Mouse (Mus musculus) B cell, adult 67 days (primary cell): Measurements from ENCODE around the gene Ramp2. TPM values are rescaled to one million over a fixed set of nuclear protein-coding genes. Genes with fewer than 3 reads are reported as not detected.

ENCODE experiments used
- total RNA-seq, 2 experiments: library from RNA; stranded (reverse); gene quantifications; 4 replicates each; pipeline ENCODE4 v1.2.4; 2023

The Ramp2 gene
- total RNA-seq, result not detected

GRCm38 (mm10) chr11:101245855-101246701 is at the start of gene Ramp2:
Gene Ramp2 (plus strand): TSS chr11:101246028.

GRCm38 (mm10) chr11:101226065-101226701 is 19.6 kb upstream of the Ramp2 start, which contains the start of gene Ezh1:
Gene Ezh1 (minus strand): TSS chr11:101226463.

DNA sequence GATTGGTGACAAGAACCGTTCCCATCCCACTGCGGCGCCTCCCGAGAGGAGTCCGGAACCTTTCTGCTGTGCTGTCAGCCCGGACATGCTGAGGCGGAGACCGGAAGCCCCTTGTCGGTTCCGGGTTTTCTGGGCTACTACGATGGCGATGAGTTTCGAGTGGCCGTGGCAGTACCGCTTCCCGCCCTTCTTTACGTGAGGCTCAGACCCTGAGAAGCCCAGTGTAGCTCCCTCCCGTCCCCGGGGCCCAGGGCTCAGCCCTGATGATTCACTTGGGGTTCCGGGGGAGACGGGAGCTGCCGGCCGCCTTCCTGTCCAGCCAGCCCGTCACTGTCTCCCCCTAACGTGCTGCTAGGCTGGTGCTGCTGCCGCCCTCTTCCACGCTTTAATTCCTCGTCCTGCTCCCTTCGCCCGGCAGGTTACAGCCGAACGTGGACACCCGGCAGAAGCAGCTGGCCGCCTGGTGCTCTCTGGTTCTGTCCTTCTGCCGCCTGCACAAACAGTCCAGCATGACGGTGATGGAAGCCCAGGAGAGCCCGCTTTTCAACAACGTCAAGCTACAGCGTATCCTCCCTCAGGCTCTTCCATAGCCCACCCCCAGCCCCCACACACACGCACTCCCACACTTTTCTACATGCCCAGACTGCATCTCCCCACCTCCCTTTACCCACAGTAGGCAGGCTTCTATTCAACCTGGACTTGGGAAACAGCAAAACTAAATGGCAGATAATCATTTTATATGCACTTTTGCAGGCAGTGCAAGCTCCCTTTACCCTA is 8.0 kb downstream of the Ramp2 start, which contains the start of gene Vps25:
Vps25 (plus strand) TSS at position 95 of the 777 bp plus-strand sequence.

DNA sequence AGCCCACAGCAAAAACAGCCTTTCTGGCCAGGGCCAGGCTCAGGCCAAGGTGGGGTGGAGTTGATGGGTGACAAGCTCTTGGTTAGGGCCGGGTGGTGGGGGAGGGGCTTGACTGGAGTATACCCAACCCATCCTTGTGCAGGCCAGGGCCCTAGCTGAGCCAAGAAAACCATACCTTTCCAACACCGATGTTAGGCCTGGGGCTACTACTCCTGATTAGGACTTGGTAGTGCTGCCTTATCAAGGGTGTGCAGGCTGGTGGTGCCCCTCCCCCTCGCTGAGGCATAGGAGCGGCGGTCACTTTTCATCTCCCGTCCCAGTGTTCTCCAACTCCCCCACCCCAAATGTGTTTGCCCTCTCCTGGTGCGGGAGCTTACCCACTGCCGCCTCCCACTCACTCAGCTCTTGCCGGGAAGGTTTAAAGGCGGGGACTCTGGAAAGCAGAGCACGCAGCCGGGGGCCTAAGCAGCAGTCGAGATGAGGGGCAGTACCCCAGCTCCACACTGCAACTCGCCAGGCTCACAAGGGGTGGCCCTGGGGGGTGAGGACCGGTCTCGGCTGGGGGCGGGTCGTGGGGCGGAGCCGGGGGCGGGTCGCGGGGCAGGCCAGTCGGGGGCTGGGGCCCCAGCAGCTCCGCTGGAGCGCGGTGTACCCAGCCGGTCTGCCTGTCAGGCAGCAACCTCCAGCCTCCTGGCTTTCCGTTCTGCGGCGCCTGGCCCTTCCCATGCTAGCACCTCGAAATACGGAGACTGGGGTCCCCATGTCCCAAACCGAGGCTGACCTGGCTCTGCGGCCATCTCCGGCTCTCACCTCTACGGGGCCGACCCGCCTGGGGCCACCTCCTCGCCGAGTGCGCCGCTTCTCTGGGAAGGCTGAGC is 14.4 kb downstream of the Ramp2 start, which contains the start of gene Wnk4:
Wnk4 (plus strand) TSS at position 620 of the 878 bp plus-strand sequence.

DNA sequence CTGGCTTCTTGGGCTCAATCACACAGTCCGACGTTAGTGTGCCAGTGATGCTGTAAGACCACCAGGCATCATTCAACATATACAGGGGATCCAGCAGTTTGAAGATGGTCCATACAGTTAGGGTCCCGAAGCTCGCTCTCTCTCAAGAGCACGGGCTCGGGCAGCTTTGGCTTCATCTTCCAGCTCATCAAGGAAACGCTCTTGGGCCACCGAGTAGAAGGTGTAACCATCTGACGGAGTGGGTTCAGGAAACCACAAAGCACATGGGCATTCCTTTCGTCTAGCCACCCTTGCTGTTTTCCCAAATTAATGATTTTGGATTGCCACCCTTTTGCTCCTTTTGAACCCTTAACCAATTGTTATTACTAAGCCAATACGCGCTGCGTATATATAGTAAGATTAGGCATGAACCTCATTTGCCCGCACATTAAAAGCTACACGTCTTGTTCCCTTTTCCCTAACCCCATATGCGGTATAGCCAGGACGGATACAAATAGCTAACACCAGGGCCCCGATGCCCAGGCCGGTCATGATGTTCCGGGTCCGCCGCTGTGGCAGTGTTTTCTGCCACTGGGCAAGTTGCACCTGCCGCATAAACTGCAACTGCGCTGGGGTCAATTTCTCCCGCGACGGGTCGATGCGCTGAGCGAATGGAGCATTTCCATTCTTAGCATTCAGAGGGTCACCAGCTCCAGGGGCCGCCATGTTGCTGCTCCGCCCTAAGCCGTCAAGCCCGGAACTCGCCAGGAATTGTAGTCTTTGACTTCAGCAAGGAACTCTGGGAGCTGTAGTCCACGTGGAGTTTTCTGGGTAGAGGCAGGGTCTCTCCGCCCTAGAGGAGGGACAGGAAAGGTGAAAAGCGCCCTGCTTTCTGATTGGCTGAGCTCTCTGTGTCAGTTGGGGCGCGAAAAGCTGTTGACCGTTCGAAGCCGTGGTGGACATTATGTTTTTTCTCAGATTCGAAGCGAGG is 32.7 kb downstream of the Ramp2 start, which contains the start of the genes Cntd1 and Coa3:
Cntd1 (plus strand) TSS at position 790 of the 970 bp plus-strand sequence.
Coa3 (minus strand) TSS at position 892 of the 970 bp plus-strand sequence.

DNA sequence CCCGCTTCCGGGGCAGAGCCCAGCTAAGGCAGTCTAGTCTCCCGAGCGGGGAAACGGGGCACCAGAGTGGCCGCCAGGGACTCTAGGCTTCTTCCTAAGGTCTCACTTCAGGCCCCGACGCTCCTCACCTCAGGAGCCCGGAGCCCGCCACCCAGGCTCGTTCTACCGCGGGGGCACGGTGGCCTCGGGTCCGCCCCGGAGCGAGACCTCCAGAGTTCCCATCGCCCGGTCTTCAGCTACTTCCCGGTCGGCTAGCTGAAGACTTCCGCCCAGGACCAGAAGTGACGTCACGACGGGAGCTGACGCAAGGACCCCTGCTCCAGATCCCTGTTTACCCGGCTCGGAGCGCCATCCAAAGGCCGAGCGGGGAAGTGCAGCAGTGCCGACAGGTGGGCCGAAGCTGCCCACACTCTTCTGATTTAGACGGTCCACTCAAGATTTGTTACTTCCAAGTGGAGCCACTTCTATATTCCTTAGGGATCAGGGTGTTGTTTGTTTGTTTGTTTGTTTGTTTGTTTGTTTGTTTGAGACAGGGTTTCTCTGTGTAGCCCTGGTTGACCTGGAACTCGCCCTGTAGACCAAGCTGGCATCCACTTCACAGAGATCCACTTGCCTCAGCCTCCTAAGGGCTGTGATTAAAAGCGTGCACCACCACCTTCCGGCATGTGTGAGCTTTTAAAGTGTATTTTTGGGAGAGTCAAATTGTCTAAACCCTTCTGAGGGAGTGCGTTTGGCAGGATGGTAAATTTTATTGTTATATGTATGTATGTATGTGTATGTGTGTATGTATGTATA is 56.4 kb downstream of the Ramp2 start, which contains the start of gene Becn1:
Becn1 (minus strand) TSS at position 283 of the 795 bp plus-strand sequence.

Other genes starting within 250 kb of the Ramp2 start
- 100 to 1,000 TPM in 1 of 2 experiments, 10 to 100 TPM in 1; 76.8 to 108 TPM for gene Atp6v0a1, start 236.6 kb upstream of the Ramp2 start, total RNA-seq
- 10 to 100 TPM; 18.5 to 24.4 TPM for gene Naglu, start 176.0 kb upstream of the Ramp2 start, total RNA-seq
- gene Hsd17b1, start 167.6 kb upstream of the Ramp2 start, total RNA-seq, result 1 to 10 TPM; 2.2 to 2.9 TPM
- gene Coasy, start 163.5 kb upstream of the Ramp2 start, total RNA-seq, result 10 to 100 TPM; 18.3 to 21.7 TPM
- gene Mlx, start 158.8 kb upstream of the Ramp2 start, total RNA-seq, result 10 to 100 TPM; 36.8 to 37.6 TPM
- gene Psmc3ip, start 150.6 kb upstream of the Ramp2 start, total RNA-seq, result 1 to 10 TPM; 2.9 to 3.5 TPM
- gene Retreg3, start 126.1 kb upstream of the Ramp2 start, total RNA-seq, result 10 to 100 TPM; 85.9 to 89.2 TPM
- 10 to 100 TPM; 14.2 to 17.4 TPM for gene Tubg1, start 126.1 kb upstream of the Ramp2 start, total RNA-seq
- gene Tubg2, start 90.1 kb upstream of the Ramp2 start, total RNA-seq, result 1 to 10 TPM; 3.2 to 7.1 TPM
- under 1 TPM; 0.21 to 0.32 TPM for gene Cntnap1, start 75.5 kb upstream of the Ramp2 start, total RNA-seq
- 1 to 10 TPM in 1 of 2 experiments, under 1 TPM in 1; 0.95 to 1.4 TPM for gene Plekhh3, start 74.7 kb upstream of the Ramp2 start, total RNA-seq
- gene Ccr10, start 70.6 kb upstream of the Ramp2 start, total RNA-seq, result not detected
- 10 to 100 TPM; 89.5 to 93.8 TPM for gene Ezh1, start 19.6 kb upstream of the Ramp2 start, total RNA-seq
- gene Vps25, start 7.7 kb downstream of the Ramp2 start, total RNA-seq, result 10 to 100 TPM; 69.8 to 82.7 TPM
- gene Wnk4, start 14.5 kb downstream of the Ramp2 start, total RNA-seq, result under 1 TPM; 0.20 to 0.77 TPM
- under 1 TPM in 1 of 2 experiments, not detected in 1; 0.29 TPM for gene Cntd1, start 33.0 kb downstream of the Ramp2 start, total RNA-seq
- gene Coa3, start 33.1 kb downstream of the Ramp2 start, total RNA-seq, result 10 to 100 TPM; 30.6 to 33.6 TPM
- 100 to 1,000 TPM; 185 to 187 TPM for gene Becn1, start 56.3 kb downstream of the Ramp2 start, total RNA-seq
- gene Psme3, start 70.2 kb downstream of the Ramp2 start, total RNA-seq, result 100 to 1,000 TPM; 143 to 148 TPM
- gene Aoc2, start 79.0 kb downstream of the Ramp2 start, total RNA-seq, result 10 to 100 TPM; 13.2 to 14.9 TPM
- under 1 TPM in 1 of 2 experiments, not detected in 1; 0.50 TPM for gene Aoc3, start 84.6 kb downstream of the Ramp2 start, total RNA-seq
- gene G6pc, start 121.5 kb downstream of the Ramp2 start, total RNA-seq, result not detected
- gene Aarsd1, start 171.6 kb downstream of the Ramp2 start, total RNA-seq, result 10 to 100 TPM; 30.7 to 36.3 TPM
- 1 to 10 TPM in 1 of 2 experiments, not detected in 1; 2.8 TPM for gene Gm27029, start 178.8 kb downstream of the Ramp2 start, total RNA-seq
- 10 to 100 TPM; 22.5 to 22.6 TPM for gene Rundc1, start 179.1 kb downstream of the Ramp2 start, total RNA-seq
- 1 to 10 TPM; 1.9 to 2.6 TPM for gene Ptges3l, start 179.3 kb downstream of the Ramp2 start, total RNA-seq
- 100 to 1,000 TPM; 111 to 123 TPM for gene Rpl27, start 196.3 kb downstream of the Ramp2 start, total RNA-seq
- gene Ifi35, start 202.4 kb downstream of the Ramp2 start, total RNA-seq, result 10 to 100 TPM; 72.3 to 76.1 TPM
- under 1 TPM in 1 of 2 experiments, not detected in 1; 0.52 TPM for gene Rnd2, start 219.0 kb downstream of the Ramp2 start, total RNA-seq
- gene Vat1, start 220.2 kb downstream of the Ramp2 start, total RNA-seq, result 10 to 100 TPM; 18.7 to 19.2 TPM